In genomic region chr8:30686539-30686938, GRCm38 (mm10) we compare ENCODE assay signal across 31 mouse cellular contexts.
"Had no signal": no experiment of that assay in that cellular context is flagged by ENCODE, and none has a peak within 500 bp of the region (broad histone marks: within the 10 kb centered on the region; RNA-seq: fewer than 3 reads in every experiment).

No protein-coding gene starts in this region.

- H3K27me3 ChIP-seq: heart, embryonic 12.5 days; heart, embryonic 13.5 days; heart, embryonic 15.5 days; hindbrain, embryonic 12.5 days; hindbrain, embryonic 13.5 days; hindbrain, embryonic 15.5 days; intestine, embryonic 15.5 days; kidney, embryonic 15.5 days had no signal

- H3K27ac ChIP-seq: heart, embryonic 10.5 days; heart, embryonic 13.5 days; heart, embryonic 15.5 days; hindbrain, embryonic 10.5 days; hindbrain, embryonic 12.5 days; hindbrain, embryonic 13.5 days; hindbrain, embryonic 14.5 days; hindbrain, embryonic 15.5 days; hindbrain, postnatal 0 days; intestine, embryonic 15.5 days; kidney, embryonic 15.5 days; kidney, postnatal 0 days; layer of hippocampus, adult 2 months had no signal

- H3K4me3 ChIP-seq: heart, embryonic 10.5 days; heart, embryonic 12.5 days; heart, embryonic 13.5 days; heart, embryonic 15.5 days; hindbrain, embryonic 10.5 days; hindbrain, embryonic 12.5 days; hindbrain, embryonic 13.5 days; hindbrain, embryonic 15.5 days; intestine, embryonic 15.5 days; kidney, embryonic 15.5 days; layer of hippocampus, adult 2 months had no signal

- H3K36me3 ChIP-seq: heart, embryonic 10.5 days; heart, embryonic 12.5 days; heart, embryonic 13.5 days; heart, embryonic 15.5 days; hindbrain, embryonic 10.5 days; hindbrain, embryonic 12.5 days; hindbrain, embryonic 13.5 days; hindbrain, embryonic 15.5 days; intestine, embryonic 15.5 days; kidney, embryonic 15.5 days had no signal

- H3K4me1 ChIP-seq: heart, embryonic 10.5 days; heart, embryonic 12.5 days; heart, embryonic 15.5 days; hindbrain, embryonic 10.5 days; hindbrain, embryonic 12.5 days; hindbrain, embryonic 13.5 days; hindbrain, embryonic 15.5 days; intestine, embryonic 15.5 days; kidney, embryonic 15.5 days had no signal

- H3K9me3 ChIP-seq: heart, embryonic 10.5 days; heart, embryonic 12.5 days; heart, embryonic 13.5 days; heart, embryonic 15.5 days; hindbrain, embryonic 10.5 days; hindbrain, embryonic 12.5 days; hindbrain, embryonic 13.5 days; hindbrain, embryonic 15.5 days; intestine, embryonic 15.5 days; kidney, embryonic 15.5 days had no signal

- H3K4me2 ChIP-seq: heart, embryonic 11.5 days; heart, embryonic 12.5 days; heart, embryonic 13.5 days; heart, embryonic 15.5 days; hindbrain, embryonic 12.5 days; hindbrain, embryonic 13.5 days; hindbrain, embryonic 14.5 days; hindbrain, embryonic 15.5 days; intestine, embryonic 15.5 days; kidney, embryonic 15.5 days had no signal

- H3K9ac ChIP-seq: heart, embryonic 12.5 days; heart, embryonic 13.5 days; heart, embryonic 15.5 days; hindbrain, embryonic 12.5 days; hindbrain, embryonic 13.5 days; hindbrain, embryonic 14.5 days; hindbrain, embryonic 15.5 days; intestine, embryonic 15.5 days; kidney, embryonic 15.5 days had no signal

- DNase-seq: heart, postnatal 10 days; heart, postnatal 14 days; heart, postnatal 36 days; heart, postnatal 4 days; kidney, adult 11 months; kidney, adult 18-20 months; kidney, adult 2 months; kidney, adult 8-10 months; kidney, adult 9 months; kidney, postnatal 10 days; kidney, postnatal 14 days; kidney, postnatal 25 days; kidney, postnatal 36 days; kidney, postnatal 4 days; layer of hippocampus, adult 9-11 months; layer of hippocampus, postnatal 36 days had no signal
